Mouse (Mus musculus): Measurements from ENCODE around the gene Fam221a. TPM values are rescaled to one million over a fixed set of nuclear protein-coding genes. Genes with fewer than 3 reads are reported as not detected.
"Not testable (repeated sequence)": the region's sequence is repeated elsewhere in the genome, so short reads cannot be mapped to it uniquely, and the experiment has no call there.

Gene Fam221a
- polyA plus RNA-seq, 1 experiment from 2014 or later = 3.2 TPM

DNA sequence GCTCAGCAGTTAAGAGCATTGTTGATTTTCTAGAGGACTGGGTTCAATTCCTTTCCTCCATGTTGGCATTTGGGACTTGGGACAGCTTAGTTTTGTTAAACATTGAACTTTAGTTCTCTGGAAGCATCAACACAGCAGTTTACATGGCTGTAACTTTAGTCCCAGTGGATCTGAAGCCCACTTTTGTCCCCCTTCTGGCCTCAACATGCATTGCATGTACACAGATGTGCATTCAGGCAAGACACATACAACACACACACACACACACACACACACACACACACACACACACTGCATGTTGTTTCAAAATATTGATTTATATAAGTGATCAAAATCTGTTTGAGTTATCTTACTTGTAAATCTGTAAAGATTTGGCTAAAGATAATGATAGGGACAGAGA lies 29.9 kb downstream of the Fam221a start:
- H3K27ac ChIP-seq (replicated peaks) = no peak overlapping the region
- no peaks in the 10 kb centered on the region for H3K36me3 ChIP-seq
- no peak overlapping the region for H3K4me2 ChIP-seq
- H3K4me1 ChIP-seq (replicated peaks) = no peaks in the 10 kb centered on the region
- ATAC-seq (ENCODE audit: low read depth) = no peak
- no peak overlapping the region for H3K4me3 ChIP-seq
- H3K9me3 ChIP-seq = no peaks in the 10 kb centered on the region; the same call in 1 of the 2 replicates
- H3K9ac ChIP-seq = no peak overlapping the region
- no peaks in the 10 kb centered on the region for H3K27me3 ChIP-seq

DNA sequence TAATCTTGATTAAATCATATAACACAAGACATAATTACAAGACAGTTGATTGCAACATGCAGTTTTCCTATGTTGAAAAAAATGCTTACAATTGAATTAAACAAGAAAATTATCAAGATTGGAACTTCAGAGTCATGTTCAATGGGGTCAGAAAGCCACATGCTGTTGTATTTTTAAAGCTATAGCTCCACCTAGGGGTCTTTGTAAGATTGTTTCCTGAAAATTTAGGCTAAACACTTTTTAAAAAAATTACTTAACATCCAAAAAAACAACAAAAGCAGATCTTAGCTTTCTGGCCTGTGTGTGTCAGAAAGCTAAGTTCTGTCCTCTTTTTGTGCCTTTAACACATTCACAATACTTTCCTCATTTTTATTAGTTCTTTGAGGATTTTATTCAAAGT lies 30.8 kb downstream of the Fam221a start:
- H3K27ac ChIP-seq (replicated peaks) = no peak overlapping the region
- no peak overlapping the region for H3K4me2 ChIP-seq
- no peaks in the 10 kb centered on the region; the same call in 1 of the 2 replicates for H3K9me3 ChIP-seq
- no peak overlapping the region for H3K4me3 ChIP-seq
- no peaks in the 10 kb centered on the region for H3K4me1 ChIP-seq (replicated peaks)
- no peaks in the 10 kb centered on the region for H3K36me3 ChIP-seq
- no peak for ATAC-seq (ENCODE audit: low read depth)
- no peaks in the 10 kb centered on the region for H3K27me3 ChIP-seq
- no peak overlapping the region for H3K9ac ChIP-seq

DNA sequence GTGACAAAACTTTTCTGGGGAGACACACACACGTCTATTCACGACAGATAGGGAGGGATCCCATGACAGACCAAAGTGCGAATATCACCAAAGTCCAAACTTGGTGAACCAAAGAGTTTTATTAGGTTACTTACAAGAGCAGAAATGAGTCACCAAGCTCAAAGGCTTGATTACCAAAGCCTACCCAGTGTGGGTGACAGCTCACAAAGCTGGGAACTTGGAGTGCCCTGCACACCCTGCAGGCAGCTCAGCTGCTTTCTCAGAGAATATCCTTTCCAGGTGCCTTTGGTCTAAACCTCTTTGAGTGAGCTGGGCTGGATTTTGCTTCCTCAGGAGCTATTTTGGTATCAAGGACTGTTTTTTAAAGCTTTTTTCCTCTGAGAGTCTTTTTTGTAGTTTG lies 43.3 kb downstream of the Fam221a start:
- H3K4me3 ChIP-seq = no peak overlapping the region
- H3K9ac ChIP-seq = no peak overlapping the region
- ATAC-seq (ENCODE audit: low read depth) = no peak
- H3K4me1 ChIP-seq (replicated peaks) = no peaks in the 10 kb centered on the region
- no peak overlapping the region for H3K27ac ChIP-seq (replicated peaks)
- no peak overlapping the region for H3K4me2 ChIP-seq
- WGBS = 79% methylated on average over 3 of the region's 3 CpGs
- no peaks in the 10 kb centered on the region for H3K36me3 ChIP-seq
- H3K27me3 ChIP-seq = no peaks in the 10 kb centered on the region
- H3K9me3 ChIP-seq = no peaks in the 10 kb centered on the region

DNA sequence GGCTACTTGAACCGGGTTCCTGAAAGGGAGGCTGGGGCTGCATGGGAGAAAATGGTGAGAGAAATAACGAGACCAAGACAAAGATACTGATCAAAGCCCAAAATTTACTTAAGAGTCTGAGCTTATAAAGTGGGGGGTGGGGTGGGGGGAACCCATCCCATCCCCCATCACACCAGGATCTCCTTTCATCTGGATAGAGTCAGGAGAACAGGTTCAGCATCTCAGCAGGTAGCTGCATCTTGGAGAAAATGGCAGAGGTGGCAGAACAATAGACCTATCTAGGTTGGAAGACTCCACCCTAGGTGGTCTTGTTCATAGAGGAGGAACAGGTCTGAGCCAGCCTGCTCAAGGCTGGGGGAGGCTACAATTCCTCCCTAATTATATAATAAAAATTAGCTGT lies 45.4 kb downstream of the Fam221a start:
- not testable (repeated sequence) for H3K27me3 ChIP-seq; ATAC-seq (ENCODE audit: low read depth); H3K4me1 ChIP-seq (replicated peaks); H3K4me2 ChIP-seq; H3K9me3 ChIP-seq; H3K9ac ChIP-seq; H3K4me3 ChIP-seq; H3K36me3 ChIP-seq; H3K27ac ChIP-seq (replicated peaks)
- 68% methylated on average over 2 of the region's 2 CpGs for WGBS

DNA sequence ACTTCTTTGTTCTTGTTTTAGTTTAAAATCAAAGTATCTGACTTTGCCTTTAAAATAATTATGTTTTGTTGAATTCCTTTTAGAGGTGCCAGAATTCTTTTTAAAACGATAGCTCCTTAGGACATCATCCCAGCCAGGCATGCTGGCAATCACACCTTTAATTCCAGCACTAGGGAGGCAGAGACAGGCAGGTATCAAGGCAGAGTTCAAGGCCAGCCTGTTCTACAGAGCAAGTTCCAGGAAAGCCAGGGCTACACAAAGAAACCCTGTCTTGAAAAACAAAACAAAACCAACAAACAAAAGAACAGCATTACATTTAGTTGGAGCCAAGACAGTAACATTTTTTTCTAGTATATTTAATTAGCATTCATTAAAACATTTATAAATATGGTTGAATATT lies 48.4 kb downstream of the Fam221a start:
- Histone ChIP-seq H3K27ac (replicated peaks) (no peak overlapping the region), H3K27me3 (no peaks in the 10 kb centered on the region), H3K4me2 (no peak overlapping the region), H3K4me3 (no peak overlapping the region), H3K9me3 (no peaks in the 10 kb centered on the region), H3K36me3 (no peaks in the 10 kb centered on the region), H3K4me1 (replicated peaks) (no peaks in the 10 kb centered on the region), H3K9ac (no peak overlapping the region)
- 95% methylated on average over 1 of the region's 1 CpGs for WGBS
- no peak for ATAC-seq (ENCODE audit: low read depth)

DNA sequence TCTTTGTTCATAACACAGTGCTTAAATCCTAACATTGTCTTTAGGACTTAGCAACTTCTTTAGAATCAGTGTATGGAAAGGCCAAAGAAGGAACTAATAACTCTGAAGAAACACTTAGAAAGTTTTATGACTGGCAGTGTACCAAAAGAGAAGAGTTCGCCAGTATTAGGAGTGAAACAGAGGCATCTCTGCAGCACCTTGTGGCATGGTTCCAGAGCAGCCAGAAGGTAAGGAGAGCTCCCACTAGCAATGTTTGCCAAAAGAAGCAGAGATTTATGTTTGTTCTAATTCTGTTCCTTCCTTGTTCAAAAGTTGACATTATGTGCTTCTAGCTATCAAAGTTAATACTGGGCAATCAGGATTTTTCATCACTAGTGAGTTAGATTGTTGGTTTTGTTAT lies 69.8 kb downstream of the Fam221a start:
- Histone ChIP-seq H3K4me2 (no peak overlapping the region), H3K4me3 (no peak overlapping the region), H3K27ac (replicated peaks) (no peak overlapping the region), H3K9me3 (no peaks in the 10 kb centered on the region), H3K9ac (no peak overlapping the region), H3K4me1 (replicated peaks) (no peaks in the 10 kb centered on the region), H3K36me3 (no peaks in the 10 kb centered on the region), H3K27me3 (no peaks in the 10 kb centered on the region)
- WGBS = 83% methylated on average over 1 of the region's 1 CpGs
- no peak for ATAC-seq (ENCODE audit: low read depth)

Other genes starting within 250 kb of the Fam221a start
- 40.9 and 47.2 TPM in 2 replicates for gene Igf2bp3, start 152.8 kb upstream of the Fam221a start, polyA plus RNA-seq (2015; fragmentation: Nextera tagmentation; extraction: Ambion mirVana)
- 140 and 154 TPM in 2 replicates for gene Tra2a, start 103.7 kb upstream of the Fam221a start, polyA plus RNA-seq (2015; fragmentation: Nextera tagmentation; extraction: Ambion mirVana)
- 8.8 and 11.6 TPM in 2 replicates for gene Ccdc126, start 48.5 kb upstream of the Fam221a start, polyA plus RNA-seq (2015; fragmentation: Nextera tagmentation; extraction: Ambion mirVana)
- gene Stk31, start 27.9 kb downstream of the Fam221a start, polyA plus RNA-seq (2015; fragmentation: Nextera tagmentation; extraction: Ambion mirVana) = not detected in 2 replicates

All from neural tube, embryonic 13.5 days (tissue).